Mouse (Mus musculus): Measurements from ENCODE around the gene Qrfpr. TPM values are rescaled to one million over a fixed set of nuclear protein-coding genes. Genes with fewer than 3 reads are reported as not detected.

Gene Qrfpr
- polyA plus RNA-seq, 1 experiment from 2014 or later = 2.6 TPM

- H3K9ac ChIP-seq = no peak overlapping the region
- H3K4me2 ChIP-seq = no peak overlapping the region
- H3K4me3 ChIP-seq = no peak overlapping the region
- no peaks in the 10 kb centered on the region for H3K4me1 ChIP-seq
- no peak overlapping the region for H3K27ac ChIP-seq
- no peaks in the 10 kb centered on the region for H3K36me3 ChIP-seq (ENCODE audit: poor library complexity, severe bottlenecking)
- no peaks in the 10 kb centered on the region for H3K27me3 ChIP-seq
- ATAC-seq = no peak
- H3K9me3 ChIP-seq (replicated peaks) = no peaks in the 10 kb centered on the region
These were observed 83.1 kb downstream of the Qrfpr start for GRCm38 (mm10) chr3:36138996-36139395.

DNA sequence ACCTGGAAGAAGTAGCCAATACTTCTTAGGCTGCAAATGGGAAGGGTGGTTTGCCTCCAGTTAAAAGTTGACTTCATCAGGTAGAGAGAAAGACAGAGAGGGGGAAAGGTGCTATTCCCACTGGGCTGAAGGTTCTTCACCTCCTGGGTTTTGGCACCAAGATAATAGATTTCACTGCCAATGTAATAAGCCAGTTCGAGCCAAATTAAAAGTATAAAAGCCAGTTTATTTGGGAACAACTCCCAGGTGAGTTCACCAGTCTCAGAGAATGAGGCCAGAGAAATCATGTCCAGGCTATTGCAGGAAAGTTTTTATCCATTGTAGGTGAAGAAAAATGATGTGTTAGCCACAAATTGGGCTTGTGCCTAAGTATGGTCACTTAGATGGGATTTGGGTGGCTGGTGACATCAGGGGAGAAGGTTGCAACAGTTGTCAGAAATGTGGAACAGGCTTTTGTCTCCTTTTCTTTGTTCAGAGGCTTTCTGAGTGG lies 83.9 kb downstream of the Qrfpr start:
- Histone ChIP-seq H3K27ac (no peak overlapping the region), H3K27me3 (no peaks in the 10 kb centered on the region), H3K9me3 (replicated peaks) (no peaks in the 10 kb centered on the region), H3K4me3 (no peak overlapping the region), H3K9ac (no peak overlapping the region), H3K36me3 (ENCODE audit: poor library complexity, severe bottlenecking) (no peaks in the 10 kb centered on the region), H3K4me1 (no peaks in the 10 kb centered on the region), H3K4me2 (no peak overlapping the region)
- ATAC-seq = no peak
- WGBS = 88% methylated on average over 1 of the region's 1 CpGs

GRCm38 (mm10) chr3:36137560-36137959 lies 84.6 kb downstream of the Qrfpr start:
- H3K9me3 ChIP-seq (replicated peaks) = no peaks in the 10 kb centered on the region
- no peaks in the 10 kb centered on the region for H3K36me3 ChIP-seq (ENCODE audit: poor library complexity, severe bottlenecking)
- 58% methylated on average over 2 of the region's 2 CpGs for WGBS
- H3K4me2 ChIP-seq = no peak overlapping the region
- H3K4me1 ChIP-seq = no peaks in the 10 kb centered on the region
- H3K4me3 ChIP-seq = no peak overlapping the region
- no peaks in the 10 kb centered on the region for H3K27me3 ChIP-seq
- ATAC-seq = no peak
- H3K9ac ChIP-seq = no peak overlapping the region
- H3K27ac ChIP-seq = no peak overlapping the region

DNA sequence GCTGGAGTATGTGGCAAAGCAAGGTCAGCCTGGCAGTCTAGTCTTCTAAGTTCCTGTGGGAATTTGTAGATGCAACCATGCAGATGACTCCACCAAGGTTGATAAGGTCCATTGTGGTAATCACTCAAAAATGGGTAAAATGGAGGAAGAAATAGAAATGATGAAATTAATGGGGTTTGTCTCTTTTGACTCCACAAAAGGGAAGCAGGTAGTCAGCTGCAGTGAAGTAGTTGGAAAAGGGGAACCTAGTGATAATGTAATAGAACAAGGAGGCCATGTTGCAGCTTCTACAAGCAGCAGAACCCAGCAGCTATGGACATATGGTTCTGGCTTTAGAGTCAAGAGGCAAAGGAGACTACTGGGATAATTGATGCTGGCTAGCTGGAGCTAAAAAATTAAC lies 86.0 kb downstream of the Qrfpr start:
- H3K9me3 ChIP-seq (replicated peaks) = no peaks in the 10 kb centered on the region
- no peak overlapping the region for H3K4me3 ChIP-seq
- H3K4me1 ChIP-seq = no peaks in the 10 kb centered on the region
- no peaks in the 10 kb centered on the region for H3K27me3 ChIP-seq
- H3K27ac ChIP-seq = no peak overlapping the region
- H3K4me2 ChIP-seq = no peak overlapping the region
- ATAC-seq = no peak
- H3K36me3 ChIP-seq (ENCODE audit: poor library complexity, severe bottlenecking) = no peaks in the 10 kb centered on the region
- H3K9ac ChIP-seq = no peak overlapping the region

Other genes with a start within 250 kb of the Qrfpr start
- gene Mccc1, start 221.6 kb downstream of the Qrfpr start, polyA plus RNA-seq (2015; fragmentation: Nextera tagmentation; extraction: Ambion mirVana) = 33.8 and 34.7 TPM in 2 replicates
- gene Ccdc144b, start 168.8 kb downstream of the Qrfpr start, polyA plus RNA-seq (2015; fragmentation: Nextera tagmentation; extraction: Ambion mirVana) = not detected in 2 replicates
- 85.3 and 88.1 TPM in 2 replicates for gene Acad9, start 156.3 kb downstream of the Qrfpr start, polyA plus RNA-seq (2015; fragmentation: Nextera tagmentation; extraction: Ambion mirVana)
- gene D3Ertd254e, start 71.3 kb downstream of the Qrfpr start, polyA plus RNA-seq (2015; fragmentation: Nextera tagmentation; extraction: Ambion mirVana) = 10.6 and 12.3 TPM in 2 replicates

Measured in forebrain, embryonic 13.5 days (tissue).